Mouse (Mus musculus): ENCODE results near the gene B3gat1.

GRCm38 (mm10) chr9:26775700-26776099 is 42.2 kb downstream of the B3gat1 start:
- no peak for TF ChIP-seq CTCF (IDR thresholded peaks at IDR 0.05; ENCODE audit: low read depth)
- no peak for TF ChIP-seq EP300 (optimal IDR thresholded peaks at IDR 0.05)
